Mouse (Mus musculus) B cell, adult 2 months (primary cell): ENCODE data around the gene 1700007K13Rik.

Experiments used
- DNase-seq, 2 experiments: peaks; one replicate each; pipeline ENCODE4 v3.0.0; 2022

Gene 1700007K13Rik

GRCm38 (mm10) chr2:28414116-28414756 lies 51.9 kb downstream of the 1700007K13Rik start:
- no peak for DNase-seq

GRCm38 (mm10) chr2:28412936-28413335 lies 53.2 kb downstream of the 1700007K13Rik start:
- DNase-seq = no peak
